Mouse (Mus musculus) 3T3-L1 (cell line): ENCODE measurements around the gene Slc39a10.

Source experiments
- DNase-seq: peaks from one replicate; pipeline ENCODE4 v3.0.0-alpha.2; 2015; ENCODE audit warnings: low read depth, low spot score

Slc39a10 gene

GRCm38 (mm10) chr1:46892752-46893151 is at the start of gene Slc39a10:
Slc39a10 (minus strand) TSS chr1:46892852.
- no peak for DNase-seq

GRCm38 (mm10) chr1:46939295-46939694 is 46.6 kb upstream of the Slc39a10 start:
- DNase-seq, result no peak

GRCm38 (mm10) chr1:46937641-46938040 is 45.0 kb upstream of the Slc39a10 start:
- no peak for DNase-seq

- DNase-seq, result no peak
Measured at GRCm38 (mm10) chr1:46927104-46927503, 34.5 kb upstream of the Slc39a10 start.

GRCm38 (mm10) chr1:46926239-46926638 is 33.6 kb upstream of the Slc39a10 start:
- DNase-seq, result no peak

GRCm38 (mm10) chr1:46924992-46925391 is 32.3 kb upstream of the Slc39a10 start:
- DNase-seq, result peak; percentile 4

GRCm38 (mm10) chr1:46922904-46923303 is 30.3 kb upstream of the Slc39a10 start:
- DNase-seq, result no peak

- no peak for DNase-seq
Measured at GRCm38 (mm10) chr1:46921630-46922029, 29.0 kb upstream of the Slc39a10 start.

GRCm38 (mm10) chr1:46916237-46916636 is 23.6 kb upstream of the Slc39a10 start:
- no peak for DNase-seq

- peak; percentile 7 for DNase-seq
Measured at GRCm38 (mm10) chr1:46914349-46914748, 21.7 kb upstream of the Slc39a10 start.

GRCm38 (mm10) chr1:46912506-46913156 is 20.0 kb upstream of the Slc39a10 start:
- peak; percentile 2 for DNase-seq

- DNase-seq, result no peak
Measured at GRCm38 (mm10) chr1:46910154-46910553, 17.5 kb upstream of the Slc39a10 start.

- DNase-seq, result no peak
Measured at GRCm38 (mm10) chr1:46905706-46906105, 13.1 kb upstream of the Slc39a10 start.

- no peak for DNase-seq
Measured at GRCm38 (mm10) chr1:46902102-46902683, 9.5 kb upstream of the Slc39a10 start.

GRCm38 (mm10) chr1:46894281-46894842 is 1.7 kb upstream of the Slc39a10 start:
- no peak for DNase-seq

GRCm38 (mm10) chr1:46888726-46889125 is 3.9 kb downstream of the Slc39a10 start:
- DNase-seq, result no peak

GRCm38 (mm10) chr1:46888324-46888723 is 4.3 kb downstream of the Slc39a10 start:
- no peak for DNase-seq

GRCm38 (mm10) chr1:46887908-46888307 is 4.7 kb downstream of the Slc39a10 start:
- no peak for DNase-seq

- DNase-seq, result no peak
Measured at GRCm38 (mm10) chr1:46886091-46886490, 6.6 kb downstream of the Slc39a10 start.

- DNase-seq, result peak; percentile 20
Measured at GRCm38 (mm10) chr1:46885231-46885630, 7.4 kb downstream of the Slc39a10 start.

GRCm38 (mm10) chr1:46879951-46880350 is 12.7 kb downstream of the Slc39a10 start:
- no peak for DNase-seq

- DNase-seq, result no peak
Measured at GRCm38 (mm10) chr1:46873770-46874169, 18.9 kb downstream of the Slc39a10 start.

GRCm38 (mm10) chr1:46869788-46870187 is 22.9 kb downstream of the Slc39a10 start:
- peak; percentile 55 for DNase-seq
